Comparison of ENCODE assay signal across 13 mouse cellular contexts in the genomic region with DNA sequence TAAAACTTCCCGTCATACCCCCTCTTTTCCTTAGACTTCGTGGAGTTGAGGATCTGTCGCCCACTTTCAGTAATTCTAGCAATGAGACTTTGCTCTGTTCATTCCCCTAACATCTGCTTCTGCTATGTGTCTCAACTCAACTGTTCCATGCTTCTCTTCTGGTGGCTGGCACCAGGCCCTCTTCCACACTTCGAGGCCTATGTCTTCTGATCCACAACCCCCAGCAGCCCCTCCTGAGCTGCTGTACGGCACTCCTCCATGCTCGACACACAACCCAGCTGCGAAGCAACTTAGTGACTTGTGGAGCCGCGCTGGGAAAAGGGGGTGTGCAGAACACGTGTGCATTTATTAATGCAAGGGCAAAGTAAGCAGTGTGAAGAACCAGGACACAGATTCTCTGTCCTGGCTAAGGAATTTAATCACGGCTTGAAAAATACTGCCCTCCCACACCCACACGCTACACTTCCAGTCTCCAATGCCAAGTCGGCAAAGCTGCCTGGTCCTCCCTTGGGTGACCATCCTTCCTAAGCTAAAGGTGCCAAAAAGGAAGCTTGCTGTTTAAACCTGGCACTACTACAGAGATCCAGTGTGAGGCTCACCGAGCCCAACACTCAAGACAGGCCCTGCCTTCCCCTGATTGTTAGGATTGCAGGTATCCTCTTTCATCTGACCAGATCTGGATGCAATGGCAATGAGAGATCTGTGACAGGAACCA.
DNase-seq lines count a peak whose midpoint lies in the region; ATAC-seq and TF ChIP-seq lines count a peak whose summit lies in the region.
"Had no signal": no experiment of that assay in that cellular context is flagged by ENCODE, and none has a peak within 500 bp of the region (broad histone marks: within the 10 kb centered on the region; RNA-seq: fewer than 3 reads in every experiment).

No protein-coding gene starts in this region.

- H3K36me3 ChIP-seq in kidney, adult 2 months (ENCODE audit: control insufficient read depth, insufficient read depth, low read length), result no peaks in the 10 kb centered on the region
- H3K36me3 ChIP-seq: embryonic facial prominence, embryonic 12.5 days; G1E; liver, embryonic 13.5 days had no signal

- TF ChIP-seq POLR2A in kidney, adult 2 months (IDR thresholded peaks at IDR 0.05; ENCODE audit: low read depth, low read length), result no peak
- TF ChIP-seq POLR2A in lung, adult 2 months (IDR thresholded peaks at IDR 0.05; ENCODE audit: borderline replicate concordance, extremely low read depth, low read depth, low read length), result no peak

- WGBS in kidney, adult 2 months, result 68% methylated on average over 14 of the region's 14 CpGs
- WGBS in lung, adult 2 months, result 65% methylated on average over 14 of the region's 14 CpGs

- H3K27ac ChIP-seq in kidney, adult 2 months (ENCODE audit: insufficient read depth, low read depth, low read length), result no peak overlapping the region
- H3K27ac ChIP-seq: embryonic facial prominence, embryonic 12.5 days; liver, embryonic 13.5 days had no signal

- no peaks in the 10 kb centered on the region for H3K4me1 ChIP-seq in kidney, adult 2 months (ENCODE audit: control insufficient read depth, insufficient read depth, low read length)
- peaks cover 2% of the 10 kb centered on the region; the same call in 1 of the 2 replicates for H3K4me1 ChIP-seq in lung, adult 2 months (ENCODE audit: control insufficient read depth, insufficient read depth, low read length)
- H3K4me1 ChIP-seq: embryonic facial prominence, embryonic 12.5 days; liver, embryonic 13.5 days had no signal

- no peak for TF ChIP-seq CTCF in kidney, adult 2 months (conservative IDR thresholded peaks at IDR 0.05; ENCODE audit: insufficient read depth, insufficient read length, low read depth, low read length)
- TF ChIP-seq CTCF in lung, adult 2 months (IDR thresholded peaks at IDR 0.05; ENCODE audit: insufficient read depth, low read length), result no peak

- H3K27me3 ChIP-seq in kidney, adult 2 months (replicated peaks; ENCODE audit: control insufficient read depth, insufficient read depth, low read length), result no peaks in the 10 kb centered on the region
- H3K27me3 ChIP-seq: embryonic facial prominence, embryonic 12.5 days; liver, embryonic 13.5 days had no signal

- no peak for ATAC-seq in granulocyte monocyte progenitor cell, adult 5-6 weeks (replicated peaks; ENCODE audit: poor library complexity, severe bottlenecking)

- DNase-seq in cerebellum, postnatal 10 days, result peak; percentile 59 to 67
- no peak for DNase-seq in cerebellum, adult 8-10 months
- peak; percentile 11 for DNase-seq in kidney, adult 2 months
- no peak for DNase-seq in kidney, adult 9 months
- peak; percentile 12 for DNase-seq in lung, adult 2 months
- peak; percentile 21 for DNase-seq in ovary, postnatal 36 days (ENCODE audit: low spot score)
- DNase-seq in thymus, postnatal 14 days, result no peak
- DNase-seq: liver, embryonic 13.5 days; midbrain, embryonic 14.5 days; thymus, adult 18-20 months had no signal

- no peak overlapping the region for H3K4me3 ChIP-seq in kidney, adult 2 months (ENCODE audit: insufficient read depth, low read depth, low read length)
- H3K4me3 ChIP-seq in lung, adult 2 months (replicated peaks; ENCODE audit: extremely low read depth, low read depth, low read length), result no peak overlapping the region
- H3K4me3 ChIP-seq: embryonic facial prominence, embryonic 12.5 days; liver, embryonic 13.5 days had no signal

Comparison
In these comparisons a context has a peak if more than half of its experiments do, and no peak if none do; other contexts are left out.
1. DNase-seq: peak in cerebellum, postnatal 10 days (2 of 2), kidney, adult 2 months (single experiment), lung, adult 2 months (single experiment) and ovary, postnatal 36 days (single experiment); none in cerebellum, adult 8-10 months (single experiment), kidney, adult 9 months (single experiment) and thymus, postnatal 14 days (single experiment).